Mouse (Mus musculus) gonadal fat pad, adult 2 months (tissue): ENCODE results near the gene Dnah17. TPM values are rescaled to one million over a fixed set of nuclear protein-coding genes. Genes with fewer than 3 reads are reported as not detected.
A peak's percentile ranks its signal among the peaks of the same experiment; 100 is the strongest.

Experiments
- DNase-seq: peaks from one replicate; pipeline ENCODE4 v3.0.0-alpha.2; 2012; ENCODE audit warnings: low read depth
- polyA plus RNA-seq: library from polyadenylated mRNA; depleted of rRNA; stranded (reverse); fragments of >200 nt; gene quantifications from 2 replicates; pipeline ENCODE4 v1.2.3, GENCODE M21; 2012

Gene Dnah17
- polyA plus RNA-seq, 1 experiment = 0.16 TPM

DNA sequence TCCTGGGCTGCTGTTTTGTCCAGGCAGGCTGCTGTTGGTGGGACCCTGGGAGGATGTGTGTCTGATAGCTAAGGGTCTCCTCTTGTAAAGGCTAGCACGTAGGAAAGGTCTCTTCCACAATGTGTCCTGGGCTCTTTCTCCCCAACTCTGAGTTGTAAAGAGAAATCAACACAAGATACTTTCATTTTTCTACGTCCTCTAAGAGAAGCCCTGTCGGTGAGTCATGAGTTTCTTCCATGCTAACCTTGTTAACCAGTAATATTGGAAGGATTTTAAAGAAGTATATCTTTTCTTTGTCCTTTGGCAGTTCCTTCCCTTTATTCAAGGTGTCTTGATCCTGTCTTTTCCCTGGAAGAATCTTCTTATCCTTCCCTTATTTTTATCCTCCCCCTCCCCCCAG lies 134.8 kb downstream of the Dnah17 start:
- no peak for DNase-seq

DNA sequence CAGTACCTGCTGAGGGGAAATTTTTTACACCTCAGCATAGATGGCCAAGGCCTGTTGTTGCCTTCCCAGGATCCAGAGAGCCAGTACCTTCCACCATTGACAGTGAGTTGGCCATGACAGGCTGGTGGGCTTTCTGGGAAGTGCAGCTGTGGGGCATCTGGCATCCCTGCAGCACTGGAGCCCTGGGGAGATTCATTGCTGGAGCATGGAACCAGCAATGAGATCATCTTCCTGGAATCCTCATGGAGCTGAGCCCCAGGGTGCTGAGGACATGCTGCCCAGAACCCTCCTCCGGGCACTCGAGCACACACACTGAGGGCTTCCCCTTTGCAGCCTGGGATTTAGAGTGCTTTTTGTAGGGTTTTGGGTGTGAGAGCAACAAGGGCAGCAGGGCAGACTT lies 135.2 kb downstream of the Dnah17 start:
- DNase-seq = no peak

DNA sequence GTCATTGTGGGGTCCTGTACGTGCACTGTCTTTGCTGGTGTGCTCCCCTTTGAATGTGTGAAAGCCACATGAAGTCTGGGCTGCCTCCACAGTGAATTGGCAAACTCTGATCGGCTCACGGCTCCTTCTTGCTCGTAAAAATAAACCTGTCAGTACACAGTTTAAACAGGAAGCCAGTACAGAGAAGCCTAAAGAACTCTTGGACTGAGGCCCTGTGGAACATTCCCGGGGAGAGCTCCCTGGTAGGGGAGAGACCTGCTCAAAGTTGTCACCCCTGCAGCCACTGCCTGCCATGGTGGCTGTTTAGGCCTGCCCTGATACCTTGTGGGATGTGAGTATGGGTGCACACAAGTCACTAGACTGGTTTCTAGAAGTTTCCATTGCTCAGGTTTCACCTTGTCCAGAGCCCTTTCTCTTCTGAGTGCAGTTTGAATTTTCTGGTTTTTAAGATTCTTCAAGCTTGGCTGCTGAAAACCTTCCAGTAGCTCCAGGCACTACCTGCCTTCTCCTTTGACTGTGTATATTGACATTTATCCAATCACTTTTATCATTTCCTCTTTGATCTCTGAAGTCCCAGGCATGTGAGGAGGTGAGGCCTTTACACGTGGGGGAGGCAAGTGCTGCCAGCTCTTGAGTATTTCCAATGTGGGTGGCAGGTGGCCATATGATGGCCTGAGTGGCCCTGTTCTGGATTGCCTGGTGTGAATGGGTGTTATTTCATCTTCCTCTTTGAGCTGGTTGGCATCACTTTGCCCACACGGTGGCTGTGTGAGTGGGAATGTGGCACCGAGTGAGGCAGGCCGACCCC lies 136.0 kb downstream of the Dnah17 start:
- DNase-seq = peak; percentile 87

DNA sequence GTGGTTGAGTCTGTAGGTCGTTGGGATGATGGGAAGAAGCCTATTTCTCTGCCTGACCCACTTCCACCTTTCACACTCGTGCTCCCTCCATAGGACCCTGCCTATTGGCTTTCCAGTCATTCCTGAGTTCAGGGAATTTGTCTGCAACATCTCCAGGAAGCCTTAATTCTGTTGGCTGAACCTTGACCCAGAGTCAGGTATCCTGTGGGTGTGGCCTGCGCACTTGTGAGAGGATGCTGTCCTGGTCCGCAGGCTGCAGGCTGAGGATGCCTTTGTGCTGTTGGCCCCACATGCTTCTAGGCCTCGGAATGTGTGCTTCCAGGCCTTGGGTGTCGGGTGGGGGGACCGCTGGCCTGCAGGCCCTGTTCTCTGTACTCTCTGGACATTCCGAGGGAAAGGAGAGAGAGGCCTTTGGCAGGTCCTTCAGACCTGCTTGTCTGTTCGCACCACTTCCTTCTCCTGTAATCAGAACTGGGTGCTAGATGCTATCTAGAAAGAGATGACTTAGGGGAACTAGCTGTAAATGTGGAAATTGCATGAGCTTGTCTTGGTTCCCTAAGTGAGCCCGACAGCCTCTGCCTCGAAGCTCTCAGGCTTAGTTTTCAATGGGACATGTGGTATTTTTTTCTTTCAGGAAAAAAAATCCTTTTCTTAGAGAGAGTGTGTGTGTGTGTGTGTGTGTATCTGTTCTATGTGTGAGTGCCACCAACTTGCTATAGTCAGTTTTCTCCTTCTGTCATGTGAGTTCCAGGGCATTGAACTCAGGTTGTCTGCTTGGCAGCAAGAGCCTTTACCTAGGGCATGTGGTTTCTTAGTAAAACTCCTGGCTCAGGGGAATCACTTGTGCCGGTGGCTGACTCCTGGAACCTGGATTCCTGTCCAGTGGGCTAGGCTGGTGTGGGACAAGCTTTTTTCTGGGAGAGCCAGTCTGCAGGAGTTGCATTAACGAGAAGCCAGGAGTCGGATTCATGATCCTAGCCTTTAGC lies 137.0 kb downstream of the Dnah17 start:
- DNase-seq = no peak

DNA sequence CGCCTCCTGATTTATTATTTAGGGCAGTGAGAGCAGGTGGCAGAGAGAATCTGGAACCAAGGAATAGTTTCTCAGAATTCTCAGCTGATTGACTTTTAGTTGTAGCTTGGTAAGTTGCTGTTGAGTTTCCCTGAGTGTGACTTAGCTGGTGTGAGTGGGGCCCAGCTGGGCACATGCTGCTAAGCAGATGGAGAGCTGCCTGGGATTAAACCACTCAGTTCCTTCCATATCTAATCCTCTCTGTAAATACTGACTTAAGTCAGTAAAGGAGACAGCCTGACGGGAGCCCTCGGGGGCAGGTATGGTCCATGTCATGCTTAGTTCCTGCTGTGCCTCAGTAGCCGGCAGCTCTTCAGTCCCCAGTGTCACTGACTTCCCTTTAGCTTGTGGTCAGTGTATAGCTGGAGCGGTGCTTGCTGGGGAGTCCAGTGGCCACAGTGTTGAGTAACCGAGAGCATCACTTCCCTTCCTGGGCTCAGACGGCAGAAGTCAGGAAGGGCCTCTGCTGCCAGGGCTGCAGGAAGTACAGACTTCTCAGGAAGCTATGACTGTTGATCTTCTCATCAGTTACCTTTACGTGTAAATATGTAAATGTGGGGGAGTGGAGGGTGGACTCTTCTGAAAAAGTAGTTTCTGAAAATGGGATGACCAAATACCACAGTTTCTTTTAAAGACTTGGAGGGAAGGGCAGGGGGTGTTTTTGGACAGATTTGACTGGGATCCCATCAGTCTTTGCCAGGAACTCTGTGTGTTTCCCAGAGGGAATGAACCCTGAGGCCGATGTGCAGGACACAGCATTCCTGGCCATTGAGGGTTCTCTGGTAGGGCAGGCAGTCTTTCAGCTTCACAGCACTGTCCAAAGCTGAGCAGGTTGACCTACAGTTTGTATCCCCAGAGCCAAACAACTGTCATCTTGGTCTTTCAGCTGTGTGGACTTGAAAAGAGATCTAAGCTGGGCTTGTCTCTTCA lies 138.6 kb downstream of the Dnah17 start:
- no peak for DNase-seq

DNA sequence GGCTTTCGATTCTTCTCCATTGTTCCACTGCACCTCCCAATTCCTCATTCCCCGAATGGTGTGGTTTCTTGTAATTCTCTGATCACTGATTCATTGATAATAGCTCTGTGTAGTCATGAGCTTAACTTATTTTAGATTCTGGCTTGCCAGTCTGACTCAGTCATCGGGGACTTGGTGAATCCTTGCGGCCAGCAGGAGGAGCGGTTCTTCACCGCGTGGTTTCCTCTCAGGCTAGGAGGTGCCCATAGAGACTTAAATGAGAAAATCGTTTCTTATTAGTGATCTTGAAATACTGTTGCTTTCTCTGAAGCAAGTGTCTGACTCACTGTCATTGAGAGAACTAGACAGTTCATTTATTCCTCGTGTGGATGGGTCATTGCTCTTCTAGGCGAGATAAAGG lies 140.5 kb downstream of the Dnah17 start:
- no peak for DNase-seq

DNA sequence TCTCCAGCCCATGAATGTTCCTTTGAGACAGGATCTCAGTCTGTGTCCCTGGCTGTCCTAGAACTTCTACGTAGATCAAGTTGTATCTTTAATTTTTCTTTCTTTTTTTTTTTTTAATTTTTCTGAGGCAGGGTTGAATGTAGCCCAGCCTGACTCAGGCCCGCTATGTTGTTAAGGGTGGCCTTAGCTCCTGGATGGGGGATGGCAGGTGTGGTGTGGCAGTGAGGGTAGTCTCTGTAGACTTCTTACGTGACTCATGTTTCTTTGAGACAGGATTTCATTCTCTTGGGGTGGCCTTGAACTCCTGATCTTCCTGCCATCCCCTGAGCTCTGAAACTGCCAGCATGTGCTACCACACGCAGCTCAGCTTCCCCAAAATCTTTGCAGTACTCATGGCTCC lies 141.2 kb downstream of the Dnah17 start:
- DNase-seq = no peak

DNA sequence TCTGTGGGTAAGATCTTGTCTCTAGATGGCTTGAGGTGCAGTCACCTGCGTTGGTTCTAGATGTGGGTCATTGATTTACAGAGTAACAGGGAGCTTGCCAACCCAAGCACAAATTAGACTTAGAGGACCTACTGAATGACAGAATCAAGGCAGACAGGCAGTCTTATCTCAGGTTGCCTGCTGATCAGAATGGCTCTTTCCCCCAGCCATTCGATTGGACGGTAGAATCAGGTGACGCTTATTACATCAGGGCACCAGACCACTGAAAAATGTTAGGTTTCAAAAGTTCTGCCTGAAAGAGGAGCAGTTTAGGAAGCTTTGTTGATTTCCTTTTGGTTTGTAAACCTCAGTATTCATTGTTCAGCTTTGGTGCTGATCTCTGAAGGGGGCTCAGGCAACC lies 142.5 kb downstream of the Dnah17 start:
- DNase-seq = no peak

DNA sequence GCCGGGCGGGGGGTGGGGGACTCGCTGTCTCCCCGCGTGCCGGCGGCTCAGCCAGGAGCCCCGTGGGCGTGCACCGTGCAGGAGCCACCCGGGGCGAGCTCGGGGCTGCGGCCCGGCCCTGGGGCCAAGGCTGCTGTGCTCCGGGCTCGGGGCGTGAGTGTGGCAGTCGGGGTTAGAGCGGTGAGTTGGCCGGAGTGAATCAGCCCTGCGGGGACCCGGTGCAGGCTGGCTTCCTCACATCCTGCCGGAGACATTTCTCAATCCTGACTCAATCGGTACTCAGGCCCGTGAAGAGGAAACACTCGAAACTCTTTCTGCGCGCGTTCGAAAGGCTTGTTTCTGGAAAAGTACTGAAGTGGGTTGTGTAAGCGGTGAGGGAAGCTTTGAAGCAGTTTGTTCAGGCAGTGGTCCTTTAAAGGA lies 143.4 kb downstream of the Dnah17 start:
- no peak for DNase-seq

DNA sequence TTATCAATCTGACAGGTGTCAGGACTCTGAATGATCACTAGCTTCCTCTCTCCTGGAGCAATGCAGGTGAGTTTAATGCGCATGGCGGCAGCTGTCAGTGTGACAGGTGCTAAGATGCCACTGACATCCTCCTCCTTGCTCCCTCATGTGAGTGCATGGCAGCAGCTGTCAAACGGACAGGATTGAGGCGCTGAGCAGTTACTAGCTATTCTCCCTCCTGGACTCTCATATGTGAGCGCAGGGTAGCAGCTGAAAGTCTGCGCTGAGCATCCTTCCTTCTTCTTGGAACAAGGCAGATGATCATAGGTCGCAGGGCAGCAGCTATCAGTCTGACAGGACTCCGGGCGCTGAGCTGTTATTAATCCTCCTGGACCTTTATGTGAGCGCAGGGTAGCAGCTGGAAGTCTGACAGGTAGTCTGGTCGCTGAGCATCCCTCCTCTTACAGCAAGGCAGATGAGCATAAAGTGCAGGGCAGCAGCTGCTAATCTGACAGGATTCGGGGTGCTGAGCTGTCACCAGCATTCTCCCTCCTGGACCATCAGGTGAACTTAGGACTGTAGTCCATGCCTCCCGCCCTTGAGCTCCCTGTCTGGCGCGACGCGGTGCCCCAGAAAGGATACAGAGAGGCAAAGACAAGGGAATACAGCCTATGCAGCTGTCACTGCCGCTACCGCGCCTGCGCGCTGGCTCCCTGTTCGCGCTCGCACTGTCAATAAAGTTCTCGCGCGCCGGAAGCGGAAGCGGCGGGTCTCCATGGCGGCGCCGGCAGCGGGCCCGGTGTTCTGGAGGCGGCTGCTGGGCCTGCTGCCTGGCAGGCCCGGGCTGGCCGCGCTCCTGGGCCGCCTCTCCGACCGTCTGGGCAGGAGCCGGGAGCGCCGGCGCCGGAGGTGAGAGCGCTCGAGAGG lies 144.1 kb downstream of the Dnah17 start, which contains the start of gene Pgs1:
Gene Pgs1, plus strand, starts transcription at position 167 of the 906 bp plus-strand sequence.
- no peak for DNase-seq

DNA sequence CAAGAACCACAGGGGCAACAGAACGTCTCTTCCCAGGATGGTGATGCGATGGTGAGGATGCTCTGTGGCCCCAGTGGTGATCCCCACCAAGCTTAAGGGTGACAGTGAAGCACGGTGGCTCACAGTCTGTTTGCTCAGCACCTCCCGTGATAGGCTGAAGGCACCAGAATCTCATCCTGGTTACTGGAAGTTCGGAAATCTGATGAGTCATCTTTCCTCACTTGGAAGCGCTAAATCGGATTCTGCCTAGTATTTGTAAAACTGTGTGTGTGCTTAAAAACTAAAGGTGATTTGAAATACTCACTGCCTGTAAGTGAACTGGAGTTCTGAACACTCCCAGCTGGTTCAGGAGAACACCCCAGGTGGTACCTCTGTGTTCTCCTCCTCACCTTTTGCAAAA lies 146.7 kb downstream of the Dnah17 start:
- DNase-seq = no peak

DNA sequence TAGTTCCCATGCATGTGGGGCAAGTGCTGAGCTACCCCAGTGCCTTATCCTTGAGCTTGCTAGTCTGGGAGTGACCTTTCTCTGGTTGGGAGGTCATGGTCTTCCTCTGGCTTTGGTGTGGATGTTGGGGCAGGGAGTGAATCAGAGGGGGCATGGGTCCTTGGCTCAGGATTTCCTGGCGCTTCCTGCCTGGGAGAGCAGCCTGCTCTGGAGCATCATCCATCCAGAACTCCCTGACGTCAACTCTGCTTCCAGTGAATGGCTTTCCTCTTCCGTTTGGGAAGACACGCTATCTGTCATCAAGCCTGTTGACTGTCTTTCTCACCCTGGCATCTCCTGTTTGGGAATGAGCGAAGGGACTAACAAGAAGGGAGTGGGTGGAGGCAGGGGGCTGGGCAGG lies 148.0 kb downstream of the Dnah17 start:
- DNase-seq = no peak

DNA sequence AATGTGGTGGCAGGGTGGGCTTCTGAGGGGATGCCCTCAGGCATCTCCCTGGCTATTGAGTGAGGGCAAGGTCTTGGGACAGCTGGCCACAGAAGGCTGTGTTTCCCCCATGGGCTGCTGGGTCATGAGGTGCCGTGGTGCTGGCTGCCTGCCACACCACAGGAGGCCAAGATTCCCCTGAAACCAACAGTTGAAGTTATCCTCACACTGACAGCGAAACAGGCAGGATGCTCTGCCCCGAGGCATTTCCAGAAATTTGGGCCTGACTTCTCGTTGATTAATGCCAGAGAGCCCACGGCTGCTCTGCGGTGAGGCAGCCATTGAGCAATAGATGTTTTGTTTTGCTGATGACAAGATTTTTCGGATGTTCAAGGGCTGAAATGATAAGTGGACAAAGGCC lies 151.0 kb downstream of the Dnah17 start:
- no peak for DNase-seq

DNA sequence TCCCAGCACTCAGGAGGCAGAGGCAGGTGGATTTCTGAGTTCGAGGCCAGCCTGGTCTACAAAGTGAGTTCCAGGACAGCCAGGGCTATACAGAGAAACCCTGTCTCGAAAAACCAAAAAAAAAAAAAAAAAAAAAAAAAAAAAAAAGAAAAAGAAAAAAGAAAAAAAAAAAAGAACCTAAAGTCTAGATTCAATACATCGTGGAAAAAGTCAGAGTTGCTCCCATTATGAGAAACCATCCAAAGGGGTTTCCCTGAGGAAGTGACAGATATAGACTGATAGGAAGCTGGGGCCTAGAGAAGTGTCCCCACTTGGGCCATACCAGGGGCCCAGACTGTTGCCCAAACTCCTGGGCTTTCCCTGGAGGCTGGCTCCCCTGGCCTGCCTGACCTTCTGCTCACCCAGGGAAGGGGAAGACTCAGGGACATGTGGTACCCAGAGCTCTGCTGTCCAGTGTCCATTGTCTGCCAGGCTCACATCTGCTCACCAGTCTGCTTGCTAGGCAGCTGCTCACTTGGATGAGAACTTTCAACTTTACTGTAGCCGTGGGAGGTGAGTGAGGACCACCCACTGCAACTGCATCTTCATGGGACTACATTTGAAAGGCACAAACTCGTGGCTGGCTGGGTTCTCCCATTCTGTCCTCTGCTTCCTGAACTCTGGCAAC lies 152.6 kb downstream of the Dnah17 start:
- DNase-seq = no peak

DNA sequence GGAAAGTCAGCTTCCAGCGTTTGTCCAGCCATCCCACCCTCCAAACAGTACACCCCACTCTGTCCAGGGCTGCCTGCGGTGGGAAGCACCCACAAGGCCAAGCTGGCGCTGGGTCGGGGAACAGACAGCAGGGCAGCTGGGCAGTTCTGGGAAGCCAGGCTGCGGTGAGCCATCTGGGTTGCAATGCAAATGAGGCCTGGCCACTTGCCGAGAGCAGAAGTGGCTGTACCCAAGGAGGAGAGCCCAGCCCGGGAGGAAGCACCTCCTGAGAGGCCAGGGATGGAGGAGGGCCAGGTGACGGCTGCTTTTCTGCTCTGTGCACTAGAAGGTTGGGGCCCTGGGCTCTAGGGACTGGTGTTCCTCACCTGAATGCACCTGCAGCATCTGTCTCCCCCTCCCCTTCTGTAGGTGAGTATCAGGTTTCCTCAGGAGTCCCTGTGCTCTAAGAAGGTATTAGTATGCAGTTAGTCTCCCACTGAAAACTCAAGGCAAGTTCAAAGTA lies 154.3 kb downstream of the Dnah17 start:
- no peak for DNase-seq

DNA sequence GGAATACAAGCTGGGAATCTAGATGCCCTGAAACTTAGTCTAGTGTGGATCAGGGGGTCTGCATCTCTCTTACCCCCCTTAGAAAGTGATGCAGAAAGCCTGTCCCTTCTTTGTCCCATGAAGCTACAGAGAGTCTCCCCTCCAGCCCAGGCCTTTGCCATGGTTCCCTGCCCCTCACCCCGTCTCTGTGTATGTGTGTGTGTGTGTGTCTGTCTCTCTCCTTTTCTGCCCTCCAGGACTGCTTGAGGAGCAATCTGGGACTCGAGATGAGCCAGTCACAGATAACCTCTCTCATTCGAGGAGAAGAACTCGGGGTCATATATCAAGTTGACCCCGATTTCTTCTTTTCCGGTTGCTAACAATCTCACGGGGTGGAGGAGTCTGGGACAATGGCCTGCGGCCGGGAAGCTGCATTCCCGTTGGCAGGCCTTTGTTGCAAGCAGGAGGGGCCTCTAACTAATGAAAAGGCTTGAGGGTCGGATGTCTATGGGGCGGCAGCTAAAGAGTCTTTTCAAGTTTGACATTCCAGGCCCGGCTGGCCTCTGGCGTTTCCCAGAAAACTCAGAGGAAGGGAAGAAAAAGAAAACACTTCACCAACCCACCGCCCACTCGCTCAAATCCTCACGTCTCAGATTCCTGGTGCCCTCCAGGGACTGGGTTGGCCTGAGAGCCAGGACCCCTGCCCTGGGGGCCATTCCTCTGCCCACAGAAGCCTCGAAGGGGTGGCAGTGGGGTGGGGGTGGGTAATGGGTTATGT lies 155.0 kb downstream of the Dnah17 start:
- DNase-seq = no peak

DNA sequence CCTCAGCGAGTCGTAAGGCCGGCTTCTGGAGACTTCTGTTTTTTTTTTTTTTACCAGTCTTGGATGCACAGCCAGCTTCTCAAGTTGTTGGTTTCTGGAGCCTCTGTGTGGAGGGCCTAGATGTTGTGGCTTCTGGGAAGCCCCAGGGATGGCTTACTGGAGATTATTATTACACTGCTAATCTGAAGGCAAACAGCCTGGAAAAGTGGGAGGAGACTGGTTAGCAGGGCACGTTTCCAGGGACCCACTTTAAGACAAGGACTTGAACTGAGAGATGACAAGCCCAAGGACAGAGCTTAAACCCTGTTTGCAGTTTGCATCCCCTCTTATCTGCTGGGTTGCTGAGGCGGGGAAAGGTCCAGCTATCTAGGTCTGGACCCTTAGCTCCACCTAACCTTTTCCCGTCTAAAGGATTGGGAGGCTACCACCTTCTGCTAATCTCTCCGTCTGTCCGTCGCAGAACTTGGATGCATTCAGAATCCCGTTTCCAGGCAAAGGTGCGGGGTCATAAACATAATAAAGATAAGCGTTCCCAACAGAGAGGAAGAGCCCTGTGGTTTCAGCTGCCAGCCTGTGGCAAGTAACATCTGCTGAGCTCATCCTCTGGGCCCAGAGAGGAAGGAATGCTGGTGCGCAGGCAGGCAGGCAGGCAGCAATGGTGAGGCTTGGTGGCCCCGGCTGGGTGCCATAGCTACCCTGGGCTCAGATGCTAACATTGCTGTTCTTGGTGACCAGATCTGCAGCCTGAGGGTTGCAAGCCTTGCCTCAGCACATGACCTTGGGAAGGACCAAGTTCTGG lies 155.9 kb downstream of the Dnah17 start:
- DNase-seq = no peak

DNA sequence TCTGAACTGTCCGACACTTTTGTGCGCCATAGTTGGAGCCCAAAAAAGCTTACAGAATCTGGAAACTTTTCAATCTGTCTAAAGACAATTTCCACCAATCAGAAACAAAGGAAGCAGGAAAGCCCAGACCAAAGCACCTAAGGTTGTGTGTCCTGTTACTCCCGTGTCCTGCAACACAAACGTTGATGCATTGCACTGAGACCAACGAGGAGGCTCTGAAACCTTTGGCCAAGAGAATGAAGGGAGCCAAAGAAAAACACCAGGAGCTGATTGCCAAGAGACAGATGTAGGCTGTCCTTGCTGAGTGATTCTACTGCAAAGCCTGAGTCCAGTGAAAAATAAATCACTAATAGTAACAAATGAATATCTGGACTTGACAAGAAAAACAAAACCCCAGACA lies 156.9 kb downstream of the Dnah17 start:
- no peak for DNase-seq
